Mouse (Mus musculus) frontal cortex, postnatal 10 days (tissue): ENCODE results near the gene Saa3.
A peak's percentile ranks its signal among the peaks of the same experiment; 100 is the strongest.
"Not testable (repeated sequence)": the region's sequence is repeated elsewhere in the genome, so short reads cannot be mapped to it uniquely, and the experiment has no call there.

ENCODE experiments used
- DNase-seq, 2 experiments: peaks; one replicate each; pipeline ENCODE4 v3.0.0; 2022; ENCODE audit warnings: low spot score in 2 of 2, mixed read lengths in 1 of 2

Gene Saa3

DNA sequence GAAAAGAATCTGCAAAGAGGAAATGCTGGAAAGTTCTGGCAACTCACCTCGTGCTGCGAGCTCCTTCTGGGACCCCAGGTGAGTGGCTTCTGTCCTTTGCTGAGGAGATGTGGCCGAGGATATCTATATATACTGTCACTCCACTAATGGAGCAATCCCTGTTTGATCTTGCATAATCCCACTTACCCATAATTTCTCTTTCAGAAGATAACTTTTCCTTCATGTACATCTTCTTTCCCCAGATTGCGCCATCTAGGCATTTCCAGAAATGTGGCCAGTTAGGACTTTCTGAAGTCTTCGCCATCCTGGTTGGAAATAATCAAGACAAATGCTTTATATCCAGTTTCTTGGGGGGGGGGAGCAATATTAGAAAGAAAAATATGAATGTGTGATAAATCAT, at the start of gene Saa3:
Gene Saa3, minus strand, starts transcription at position 101 of the 400 bp plus-strand sequence.
- no peak for DNase-seq

- no peak for DNase-seq
Measured at GRCm38 (mm10) chr7:46764672-46765071, 49.2 kb upstream of the Saa3 start.

DNA sequence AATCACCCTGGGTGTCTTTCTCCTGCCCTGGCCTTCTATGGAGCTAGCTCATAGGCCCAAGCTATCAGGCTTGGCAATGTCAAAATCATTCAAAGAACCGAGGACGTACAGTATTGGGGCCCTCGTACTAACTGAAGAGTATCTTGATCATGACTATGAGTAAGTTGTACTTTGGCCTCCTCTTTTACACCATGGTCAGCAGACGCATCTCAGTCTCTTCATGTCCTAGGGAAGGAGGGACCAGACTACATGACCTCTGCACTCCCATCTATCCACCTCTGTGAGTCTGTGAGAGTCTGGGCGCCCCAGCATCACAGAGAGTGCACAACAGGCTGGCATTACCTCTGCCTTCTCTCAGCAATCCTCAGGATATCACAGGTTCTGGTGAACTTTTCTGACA, 47.1 kb upstream of the Saa3 start:
- DNase-seq = no peak

DNA sequence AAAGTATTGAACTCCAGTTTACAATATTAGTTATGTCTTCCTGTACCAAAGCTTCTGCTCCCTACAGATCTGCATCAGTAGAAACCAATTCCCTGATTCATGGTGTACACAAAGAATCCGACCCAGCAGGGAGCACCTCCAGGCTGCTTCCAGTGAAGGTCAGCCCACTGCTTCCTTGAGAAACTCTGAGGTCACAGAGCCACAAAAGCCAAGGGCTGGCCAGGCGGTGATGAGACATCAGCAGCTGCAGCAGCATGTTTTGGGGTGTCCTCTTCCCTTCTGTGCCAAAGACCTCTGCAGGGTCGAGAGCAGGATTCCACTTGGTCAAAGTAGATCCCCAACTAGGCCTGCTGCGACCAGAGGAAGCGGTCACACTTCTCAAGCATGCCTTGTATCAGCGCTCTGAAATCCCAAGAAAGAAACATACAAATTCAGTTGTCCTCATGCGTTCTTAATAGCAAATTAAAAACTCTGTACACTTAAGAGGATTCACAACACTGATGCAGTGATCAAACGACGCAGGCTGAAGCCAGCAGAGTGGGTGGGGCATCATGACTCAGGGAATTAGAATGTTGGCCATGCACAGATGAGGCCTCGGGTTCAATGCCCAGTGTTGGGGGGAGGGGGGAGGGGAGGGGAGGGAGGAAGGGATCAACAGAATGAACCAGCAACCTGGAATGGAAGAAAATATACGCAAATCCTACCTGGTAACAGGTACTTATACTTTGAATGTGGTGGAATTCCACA, 45.7 kb upstream of the Saa3 start:
- no peak for DNase-seq

DNA sequence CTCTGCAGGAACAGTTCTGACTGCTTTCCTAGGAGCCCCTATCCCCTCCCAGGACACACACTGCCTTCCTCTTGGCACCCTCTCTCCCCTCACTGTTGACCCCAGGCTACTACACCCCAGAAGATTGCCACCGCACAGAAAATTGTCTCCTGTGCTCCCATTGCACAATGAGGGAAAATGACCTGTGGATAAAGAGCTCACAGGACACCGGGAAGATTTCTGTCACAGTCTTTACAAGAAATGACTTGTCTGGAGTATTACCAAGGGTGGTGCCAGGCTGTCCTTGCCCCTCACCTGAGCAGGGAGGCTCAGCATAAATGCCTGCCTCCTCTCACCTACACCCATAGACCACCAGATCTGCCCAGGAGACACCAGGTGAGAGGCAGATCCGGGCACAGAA, 36.0 kb upstream of the Saa3 start, which contains the start of gene Saa2:
Gene Saa2, plus strand, starts transcription at position 301 of the 400 bp plus-strand sequence.
- DNase-seq = no peak

GRCm38 (mm10) chr7:46748459-46748858, 33.0 kb upstream of the Saa3 start:
- DNase-seq = no peak

- no peak for DNase-seq
Measured at GRCm38 (mm10) chr7:46746381-46746780, 30.9 kb upstream of the Saa3 start.

GRCm38 (mm10) chr7:46745816-46746215, 30.3 kb upstream of the Saa3 start:
- DNase-seq = no peak

GRCm38 (mm10) chr7:46742880-46743279, 27.4 kb upstream of the Saa3 start, which contains the start of gene Saa1:
TSS of gene Saa1 (minus strand) at chr7:46742980.
- DNase-seq = not testable (repeated sequence)

GRCm38 (mm10) chr7:46740041-46740440, 24.5 kb upstream of the Saa3 start:
- not testable (repeated sequence) for DNase-seq

GRCm38 (mm10) chr7:46738561-46739460, 23.3 kb upstream of the Saa3 start:
- no peak for DNase-seq

- no peak for DNase-seq
Measured at GRCm38 (mm10) chr7:46734983-46735382, 19.5 kb upstream of the Saa3 start.

GRCm38 (mm10) chr7:46732458-46732857, 17.0 kb upstream of the Saa3 start, which contains the start of gene Saa4:
TSS of gene Saa4 (minus strand) at chr7:46732603.
- no peak for DNase-seq

DNA sequence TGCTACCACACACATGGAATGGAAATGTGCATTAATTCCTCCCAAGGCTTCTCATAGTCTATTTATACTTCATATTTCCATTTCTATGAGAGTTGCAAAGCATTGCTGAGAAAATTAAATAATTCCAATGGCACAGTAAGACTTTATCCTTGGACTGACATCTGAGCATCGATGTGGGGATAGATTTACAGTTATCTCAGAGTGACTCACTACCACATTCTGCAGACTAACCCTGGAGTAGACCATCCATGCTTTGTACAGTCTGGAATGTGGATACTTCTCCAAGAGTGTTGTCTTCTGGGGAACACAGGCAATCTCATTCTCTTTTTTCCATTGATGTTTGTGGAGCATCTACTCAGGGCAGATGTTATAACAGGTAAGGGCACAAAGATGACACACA, 12.1 kb upstream of the Saa3 start:
- DNase-seq = no peak

GRCm38 (mm10) chr7:46724396-46724795, 8.9 kb upstream of the Saa3 start:
- no peak for DNase-seq

- DNase-seq = no peak
Measured at GRCm38 (mm10) chr7:46723849-46724248, 8.3 kb upstream of the Saa3 start.

DNA sequence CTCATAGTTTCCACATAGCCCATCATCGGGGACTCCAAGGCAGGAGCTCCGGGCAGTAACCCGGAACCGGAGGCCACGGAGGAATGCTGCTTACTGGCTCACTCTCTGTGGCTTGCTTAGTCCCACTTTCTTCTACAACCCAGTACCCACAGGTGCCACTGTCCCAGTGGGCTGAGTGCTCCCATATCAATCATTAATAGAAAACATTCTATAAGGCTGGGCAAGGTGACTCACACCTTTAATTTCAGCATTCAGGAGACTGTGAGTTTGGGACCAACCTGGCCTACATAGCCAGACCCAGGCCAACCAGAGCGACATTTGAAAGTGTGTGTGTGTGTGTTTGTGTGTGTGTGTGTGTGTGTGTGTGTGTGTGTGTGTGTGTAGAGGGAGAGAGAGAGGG, 7.9 kb upstream of the Saa3 start:
- DNase-seq = no peak

- no peak for DNase-seq
Measured at GRCm38 (mm10) chr7:46720460-46720859, 5.0 kb upstream of the Saa3 start.

DNA sequence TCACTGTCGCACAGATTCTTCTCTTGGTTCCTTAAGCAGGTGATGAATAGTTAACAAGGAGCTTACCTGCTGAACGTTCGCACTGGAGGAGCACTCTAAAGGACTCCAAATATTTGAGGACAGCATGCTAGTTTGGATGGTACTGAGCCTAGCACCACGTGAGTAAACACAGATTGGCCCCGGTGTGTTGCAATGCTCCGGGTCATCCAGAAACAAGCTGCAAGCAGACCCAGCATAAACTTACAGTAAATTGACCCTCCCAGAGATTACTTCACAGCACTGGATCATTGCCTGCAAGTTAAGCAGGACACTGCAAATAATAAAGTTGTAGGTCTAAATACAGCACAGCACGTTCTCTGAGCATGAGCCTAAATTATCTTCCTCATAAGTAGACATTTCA, 4.0 kb upstream of the Saa3 start:
- no peak for DNase-seq

GRCm38 (mm10) chr7:46718591-46719270, 3.2 kb upstream of the Saa3 start:
- no peak for DNase-seq

- no peak for DNase-seq
Measured at GRCm38 (mm10) chr7:46716897-46717296, 1.4 kb upstream of the Saa3 start.

- peak in 1 of 2 experiments; percentile 49 for DNase-seq
Measured at GRCm38 (mm10) chr7:46714518-46714917, 982 bp downstream of the Saa3 start.
